Mouse (Mus musculus) lung, postnatal 0 days (tissue): ENCODE results near the gene Chst14.

Experiments
- CTCF ChIP-seq: IDR thresholded peaks from 2 replicates; pipeline ENCODE4 v1.5.1; 2016; ENCODE audit warnings: antibody characterized with exemption, mild to moderate bottlenecking
- EP300 ChIP-seq: IDR thresholded peaks from 2 replicates; pipeline ENCODE4 v1.6.1; 2016; ENCODE audit warnings: antibody characterized with exemption, mild to moderate bottlenecking, control low read depth

GRCm38 (mm10) chr2:118898771-118899170, 27.5 kb upstream of the Chst14 start:
- TF ChIP-seq CTCF = no peak
- TF ChIP-seq EP300 = no peak
